Mouse (Mus musculus): ENCODE results near the gene Defa36.
"Not testable (repeated sequence)": the region's sequence is repeated elsewhere in the genome, so short reads cannot be mapped to it uniquely, and the experiment has no call there.

The Defa36 gene

DNA sequence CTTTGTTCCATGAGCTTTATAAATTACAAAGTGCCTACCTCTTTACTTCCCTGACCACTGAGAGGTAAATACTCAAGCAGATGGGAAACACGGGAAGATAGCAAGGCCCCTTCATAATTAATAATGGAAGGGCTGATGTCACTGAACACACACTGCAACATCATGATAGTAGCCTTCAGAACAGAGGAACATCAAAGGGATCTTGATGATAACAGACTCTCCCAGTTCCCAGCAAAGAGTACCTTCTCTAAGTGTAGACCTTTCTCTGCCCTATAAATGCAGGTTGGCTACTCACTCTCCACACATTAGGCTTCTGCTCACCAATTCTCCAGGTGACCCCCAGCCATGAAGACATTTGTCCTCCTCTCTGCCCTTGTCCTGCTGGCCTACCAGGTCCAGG lies at the start of gene Defa36:
Gene Defa36 (plus strand): TSS at position 301 of the 400 bp plus-strand sequence.
- not testable (repeated sequence) for ATAC-seq (ENCODE audit: low TSS enrichment)

- ATAC-seq (ENCODE audit: low TSS enrichment) = not testable (repeated sequence)
Measured at GRCm38 (mm10) chr8:21378215-21378614, 49.0 kb upstream of the Defa36 start, which contains the start of gene Defa2. Gene Defa2 (plus strand): TSS chr8:21378515.

DNA sequence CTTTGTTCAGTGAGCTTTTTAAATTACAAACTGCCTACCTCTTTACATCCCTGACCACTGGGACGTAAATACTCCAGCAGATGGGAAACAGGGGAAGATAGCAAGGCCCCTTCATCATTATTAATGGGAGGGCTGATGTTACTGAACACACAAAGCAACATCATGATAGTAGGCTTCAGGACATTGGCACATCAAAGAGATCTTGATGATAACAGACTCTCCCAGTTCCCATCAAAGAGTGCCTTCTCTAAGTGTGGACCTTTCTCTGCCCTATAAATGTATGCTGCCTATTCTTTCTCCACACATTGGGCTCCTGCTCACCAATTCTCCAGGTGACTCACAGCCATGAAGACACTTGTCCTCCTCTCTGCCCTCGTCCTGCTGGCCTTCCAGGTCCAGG lies 35.7 kb upstream of the Defa36 start, which contains the start of gene Defa33:
Gene Defa33 (plus strand): TSS at position 301 of the 400 bp plus-strand sequence.
- ATAC-seq (ENCODE audit: low TSS enrichment) = not testable (repeated sequence)

DNA sequence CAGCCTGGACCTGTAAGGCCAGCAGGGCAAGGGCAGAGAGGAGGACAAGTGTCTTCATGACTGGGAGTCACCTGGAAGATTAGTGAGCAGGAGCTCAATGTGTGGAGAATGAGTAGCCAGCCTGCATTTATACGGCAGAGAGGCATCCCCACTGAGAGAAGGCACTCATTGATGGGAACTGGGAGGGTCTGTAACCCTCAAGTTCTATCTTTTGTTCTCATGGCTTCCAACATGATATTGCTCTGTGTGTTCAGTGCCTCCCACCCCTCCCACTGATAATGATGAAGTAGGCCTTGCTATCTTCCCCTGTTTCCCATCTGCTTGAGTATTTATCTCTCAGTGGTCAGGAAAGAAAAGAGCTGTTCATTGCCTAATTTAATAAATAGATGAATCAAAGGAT lies 29.2 kb downstream of the Defa36 start, which contains the start of gene Gm7849:
Gene Gm7849 (minus strand): TSS at position 101 of the 400 bp plus-strand sequence.
- not testable (repeated sequence) for ATAC-seq (ENCODE audit: low TSS enrichment)
